Comparison of ENCODE assay signal across 29 mouse cellular contexts in the genomic region with DNA sequence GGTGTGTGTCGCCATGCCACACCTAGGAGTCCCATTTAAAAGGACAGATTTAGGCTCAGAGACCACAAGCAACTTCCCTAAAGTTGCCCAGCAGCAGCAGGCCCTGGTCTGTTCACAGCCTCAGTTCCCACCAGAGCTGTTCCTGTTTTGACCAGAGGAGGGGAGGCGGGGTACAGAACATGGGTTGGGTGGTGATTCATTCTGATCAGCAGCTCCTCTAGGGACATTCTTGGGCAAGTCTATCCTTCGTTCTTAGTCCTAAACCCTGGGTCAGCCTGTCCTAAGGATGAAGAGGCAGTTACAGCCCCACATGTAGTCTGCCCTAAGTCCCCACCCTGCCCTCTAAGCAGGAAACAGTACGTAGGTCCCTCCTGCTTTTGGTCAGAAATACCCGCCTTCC. TPM values are rescaled to one million over a fixed set of nuclear protein-coding genes. Genes with fewer than 3 reads are reported as not detected.
A peak's percentile ranks its signal among the peaks of the same experiment; 100 is the strongest.
DNase-seq lines count a peak whose midpoint lies in the region; ATAC-seq lines count a peak whose summit lies in the region.
"Had no signal": no experiment of that assay in that cellular context is flagged by ENCODE, and none has a peak within 500 bp of the region (broad histone marks: within the 10 kb centered on the region; RNA-seq: fewer than 3 reads in every experiment).

No protein-coding gene starts in this region.

- H3K4me1 ChIP-seq in heart, embryonic 10.5 days, result peaks cover 20% of the 10 kb centered on the region

- H3K4me3 ChIP-seq in heart, embryonic 10.5 days, result no peak overlapping the region
- H3K4me3 ChIP-seq: embryonic facial prominence, embryonic 12.5 days; erythroblast, embryonic 14.5 days; heart, embryonic 15.5 days; limb, embryonic 12.5 days; liver, embryonic 13.5 days; lung, embryonic 15.5 days; neural tube, embryonic 15.5 days had no signal

- no peak overlapping the region for H3K27ac ChIP-seq in heart, embryonic 10.5 days
- H3K27ac ChIP-seq: embryonic facial prominence, embryonic 12.5 days; heart, embryonic 15.5 days; limb, embryonic 12.5 days; liver, embryonic 13.5 days; lung, embryonic 15.5 days; neural tube, embryonic 15.5 days; stomach, postnatal 0 days had no signal

- no peaks in the 10 kb centered on the region for H3K36me3 ChIP-seq in heart, embryonic 10.5 days
- H3K36me3 ChIP-seq: embryonic facial prominence, embryonic 12.5 days; heart, embryonic 15.5 days; limb, embryonic 12.5 days; liver, embryonic 13.5 days; lung, embryonic 15.5 days; neural tube, embryonic 15.5 days had no signal

- H3K9me3 ChIP-seq in heart, embryonic 10.5 days, result no peaks in the 10 kb centered on the region
- H3K9me3 ChIP-seq: embryonic facial prominence, embryonic 12.5 days; heart, embryonic 15.5 days; limb, embryonic 12.5 days; liver, embryonic 13.5 days; lung, embryonic 15.5 days; neural tube, embryonic 15.5 days had no signal

- peaks cover 66% of the 10 kb centered on the region for H3K27me3 ChIP-seq in heart, embryonic 10.5 days (ENCODE audit: insufficient read depth, poor library complexity, severe bottlenecking)

- ATAC-seq in granulocyte monocyte progenitor cell, adult 5-6 weeks (replicated peaks; ENCODE audit: poor library complexity, severe bottlenecking), result peak; percentile 42
- ATAC-seq: forebrain, embryonic 14.5 days; hindbrain, embryonic 16.5 days; intestine, embryonic 16.5 days; midbrain, embryonic 16.5 days had no signal

- WGBS in heart, embryonic 10.5 days, result 62% methylated on average over 5 of the region's 5 CpGs

- peak; percentile 74 for DNase-seq in 3T3-L1 (ENCODE audit: low read depth, low spot score)
- DNase-seq in 416B (ENCODE audit: low read depth), result peak; percentile 70
- peak; percentile 26 for DNase-seq in MEL-GATA-1-ER (ENCODE audit: extremely low read depth, low read depth)
- DNase-seq in layer of hippocampus, adult 9-10 months (ENCODE audit: low spot score), result no peak
- no peak for DNase-seq in spleen, postnatal 10 days (ENCODE audit: low spot score in 2 of 2)
- DNase-seq in heart, embryonic 10.5 days (ENCODE audit: low spot score), result no peak
- DNase-seq: cerebellum, postnatal 10 days; kidney, postnatal 4 days; liver, embryonic 13.5 days; right cerebral cortex, postnatal 14 days; thymus, postnatal 25 days had no signal

RNA-seq across cellular contexts. Expression of a gene that starts 2.8 kb away (rescaled TPM):
- total RNA-seq in granulocyte monocyte progenitor cell, adult 5-6 weeks (2014; fragmentation: Nextera tagmentation), result not detected in 2 replicates
- total RNA-seq in granulocyte monocyte progenitor cell, adult 5-6 weeks (2017), result 0.30 TPM in 1 of 2 replicates, not detected in the other
- 0.15 and 0.23 TPM in 2 replicates for polyA plus RNA-seq in heart, embryonic 10.5 days (2016; fragmentation: Nextera tagmentation; extraction: Ambion mirVana)
- total RNA-seq: heart, adult 18-20 months; hematopoietic stem cell, adult 5-6 weeks; layer of hippocampus, postnatal 10 days had no signal
- polyA plus RNA-seq: erythroblast, embryonic 14.5 days; forebrain, embryonic 14.5 days; heart, embryonic 15.5 days had no signal

RNA-seq across cellular contexts. Expression of a gene that starts 16.8 kb away (rescaled TPM):
- not detected in 2 replicates for total RNA-seq in granulocyte monocyte progenitor cell, adult 5-6 weeks (2014; fragmentation: Nextera tagmentation)
- total RNA-seq in granulocyte monocyte progenitor cell, adult 5-6 weeks (2017), result not detected in 2 replicates
- polyA plus RNA-seq in heart, embryonic 10.5 days (2016; fragmentation: Nextera tagmentation; extraction: Ambion mirVana), result not detected in 2 replicates
- total RNA-seq: heart, adult 18-20 months; hematopoietic stem cell, adult 5-6 weeks; layer of hippocampus, postnatal 10 days; left cerebral cortex, postnatal 10 days; megakaryocyte progenitor cell, adult 5-6 weeks had no signal
- polyA plus RNA-seq: embryonic facial prominence, embryonic 12.5 days; erythroblast, embryonic 14.5 days; forebrain, embryonic 14.5 days; heart, embryonic 15.5 days; intestine, embryonic 16.5 days; kidney, embryonic 14.5 days; limb, embryonic 12.5 days; lung, embryonic 15.5 days; midbrain, embryonic 16.5 days; stomach, postnatal 0 days had no signal

Comparison
In these comparisons a context has a peak if more than half of its experiments do, and no peak if none do; other contexts are left out.
1. DNase-seq: peak in 3T3-L1 (single experiment), 416B (single experiment) and MEL-GATA-1-ER (single experiment); none in layer of hippocampus, adult 9-10 months (single experiment), spleen, postnatal 10 days (0 of 2) and heart, embryonic 10.5 days (single experiment).